Mouse (Mus musculus): Measurements from ENCODE around the gene Sdk1. TPM values are rescaled to one million over a fixed set of nuclear protein-coding genes. Genes with fewer than 3 reads are reported as not detected.

Gene Sdk1
- polyA plus RNA-seq, 1 experiment: not detected

- Histone ChIP-seq H3K36me3 (replicated peaks; ENCODE audit: low read length) (no peaks in the 10 kb centered on the region), H3K4me1 (no peaks in the 10 kb centered on the region), H3K4me3 (replicated peaks) (no peak overlapping the region), H3K27me3 (replicated peaks) (no peaks in the 10 kb centered on the region), H3K9me3 (peaks cover 42% of the 10 kb centered on the region)
- TF ChIP-seq GATA1 (IDR thresholded peaks at IDR 0.05; ENCODE audit: borderline replicate concordance, low read length) (no peak), FLI1 (IDR thresholded peaks at IDR 0.05; ENCODE audit: low read length) (no peak)
Observed at GRCm38 (mm10) chr5:141912881-141913280, 671.6 kb downstream of the Sdk1 start.

- Histone ChIP-seq H3K36me3 (replicated peaks; ENCODE audit: low read length) (no peaks in the 10 kb centered on the region), H3K4me3 (replicated peaks) (no peak overlapping the region), H3K27me3 (replicated peaks) (no peaks in the 10 kb centered on the region), H3K9me3 (peaks cover 35% of the 10 kb centered on the region), H3K4me1 (no peaks in the 10 kb centered on the region)
- TF ChIP-seq GATA1 (IDR thresholded peaks at IDR 0.05; ENCODE audit: borderline replicate concordance, low read length) (no peak), FLI1 (IDR thresholded peaks at IDR 0.05; ENCODE audit: low read length) (no peak)
Observed at GRCm38 (mm10) chr5:141916954-141917353, 675.7 kb downstream of the Sdk1 start.

- Histone ChIP-seq H3K36me3 (replicated peaks; ENCODE audit: low read length) (no peaks in the 10 kb centered on the region), H3K9me3 (peaks cover 73% of the 10 kb centered on the region), H3K4me1 (no peaks in the 10 kb centered on the region)
Observed at GRCm38 (mm10) chr5:141939000-141939399, 697.7 kb downstream of the Sdk1 start.

GRCm38 (mm10) chr5:141940636-141941035 lies 699.3 kb downstream of the Sdk1 start:
- H3K9me3 ChIP-seq: peaks cover 79% of the 10 kb centered on the region

More at GRCm38 (mm10) chr5:141939000-141939399, 697.7 kb downstream of the Sdk1 start:
- no peak overlapping the region for H3K4me3 ChIP-seq (replicated peaks)
- TF ChIP-seq GATA1 (IDR thresholded peaks at IDR 0.05; ENCODE audit: borderline replicate concordance, low read length): no peak
- TF ChIP-seq FLI1 (IDR thresholded peaks at IDR 0.05; ENCODE audit: low read length): no peak
- H3K27me3 ChIP-seq (replicated peaks): no peaks in the 10 kb centered on the region

DNA sequence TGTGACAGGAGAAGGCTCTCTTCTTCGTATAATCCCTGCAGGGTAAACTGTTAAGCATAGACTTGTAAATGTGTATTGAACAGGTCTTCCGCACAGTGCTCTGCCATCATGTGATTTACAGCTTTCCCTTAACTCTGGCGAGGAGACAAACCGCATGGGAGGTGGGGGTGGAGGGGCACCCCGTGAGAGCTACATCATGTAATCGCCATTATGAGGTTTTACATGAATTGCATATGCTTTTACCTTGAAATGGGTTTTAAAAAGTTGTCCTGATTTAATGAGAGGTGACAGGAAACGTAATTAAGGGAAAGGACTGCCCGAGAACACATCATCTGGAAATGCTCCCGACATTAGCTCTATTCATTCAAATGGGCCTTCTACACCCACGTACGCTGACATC lies 709.5 kb downstream of the Sdk1 start:
- no peaks in the 10 kb centered on the region for H3K36me3 ChIP-seq (replicated peaks; ENCODE audit: low read length)
- no peaks in the 10 kb centered on the region for H3K27me3 ChIP-seq (replicated peaks)
- no peak overlapping the region for H3K4me3 ChIP-seq (replicated peaks)
- H3K9me3 ChIP-seq: peaks cover 15% of the 10 kb centered on the region
- TF ChIP-seq FLI1 (IDR thresholded peaks at IDR 0.05; ENCODE audit: low read length) (no peak), GATA1 (IDR thresholded peaks at IDR 0.05; ENCODE audit: borderline replicate concordance, low read length) (no peak)
- no peaks in the 10 kb centered on the region for H3K4me1 ChIP-seq

More at GRCm38 (mm10) chr5:141940636-141941035, 699.3 kb downstream of the Sdk1 start:
- H3K4me3 ChIP-seq (replicated peaks): no peak overlapping the region
- no peaks in the 10 kb centered on the region for H3K27me3 ChIP-seq (replicated peaks)
- H3K4me1 ChIP-seq: no peaks in the 10 kb centered on the region
- TF ChIP-seq FLI1 (IDR thresholded peaks at IDR 0.05; ENCODE audit: low read length) (no peak), GATA1 (IDR thresholded peaks at IDR 0.05; ENCODE audit: borderline replicate concordance, low read length) (no peak)
- no peaks in the 10 kb centered on the region for H3K36me3 ChIP-seq (replicated peaks; ENCODE audit: low read length)

DNA sequence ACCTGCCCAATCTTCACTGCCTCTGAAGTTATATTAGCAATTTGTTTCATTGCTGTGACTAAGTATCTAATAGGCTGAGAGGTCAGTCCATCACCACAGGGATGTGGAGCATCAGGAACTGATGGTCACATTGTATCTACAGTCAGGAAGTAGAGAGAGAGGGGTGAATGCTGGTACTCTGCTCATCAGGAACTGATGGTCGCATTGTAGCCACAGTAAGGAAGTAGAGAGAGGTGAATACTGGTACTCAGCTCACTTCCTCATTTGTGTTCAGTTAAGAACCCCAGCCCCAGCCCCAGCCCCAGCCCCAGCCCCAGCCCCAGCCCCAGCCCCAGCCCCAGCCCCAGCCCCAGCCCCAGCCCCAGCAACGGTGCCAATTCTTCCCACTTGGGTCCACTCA lies 711.0 kb downstream of the Sdk1 start:
- TF ChIP-seq GATA1 (IDR thresholded peaks at IDR 0.05; ENCODE audit: borderline replicate concordance, low read length) (no peak), FLI1 (IDR thresholded peaks at IDR 0.05; ENCODE audit: low read length) (no peak)
- Histone ChIP-seq H3K36me3 (replicated peaks; ENCODE audit: low read length) (no peaks in the 10 kb centered on the region), H3K9me3 (peaks cover 16% of the 10 kb centered on the region), H3K4me3 (replicated peaks) (no peak overlapping the region), H3K27me3 (replicated peaks) (no peaks in the 10 kb centered on the region), H3K4me1 (no peaks in the 10 kb centered on the region)

DNA sequence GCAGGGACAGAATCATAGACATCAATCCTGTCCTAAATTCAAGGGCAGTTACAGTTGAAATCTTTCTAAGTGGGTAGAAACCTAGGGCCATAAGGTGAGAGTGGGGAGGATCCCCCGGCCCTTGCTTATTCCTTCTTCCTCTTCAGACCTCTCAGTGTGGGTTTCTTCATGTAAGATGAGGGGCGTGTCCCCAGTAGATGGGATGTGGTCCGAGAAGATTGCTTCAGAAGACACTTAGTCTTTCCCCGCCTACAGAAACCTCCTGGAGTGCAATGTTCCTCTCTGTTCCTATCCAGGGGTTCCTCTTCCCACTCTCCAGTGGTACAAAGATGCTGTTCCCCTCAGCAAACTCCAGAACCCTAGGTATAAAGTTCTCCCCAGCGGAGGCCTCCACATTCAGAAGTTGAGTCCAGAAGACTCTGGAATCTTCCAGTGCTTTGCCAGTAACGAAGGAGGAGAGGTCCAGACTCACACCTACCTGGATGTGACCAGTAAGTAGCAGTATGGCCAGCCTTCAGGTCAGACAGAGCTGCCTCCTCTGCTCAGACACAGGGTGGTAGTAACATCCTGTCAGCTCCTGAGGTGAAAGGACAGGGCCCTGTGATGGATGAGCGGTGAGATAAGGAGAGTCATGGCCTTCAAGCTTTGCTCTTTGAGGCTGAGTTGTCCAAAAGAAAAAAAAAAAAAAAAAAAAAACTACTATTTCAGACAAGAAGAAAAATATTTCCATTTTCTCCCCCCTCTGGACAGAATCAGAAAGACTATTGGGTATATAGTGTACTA lies 711.6 kb downstream of the Sdk1 start:
- TF ChIP-seq GATA1 (IDR thresholded peaks at IDR 0.05; ENCODE audit: borderline replicate concordance, low read length) (no peak), FLI1 (IDR thresholded peaks at IDR 0.05; ENCODE audit: low read length) (no peak)
- Histone ChIP-seq H3K9me3 (peaks cover 14% of the 10 kb centered on the region), H3K36me3 (replicated peaks; ENCODE audit: low read length) (no peaks in the 10 kb centered on the region), H3K4me3 (replicated peaks) (no peak overlapping the region), H3K4me1 (no peaks in the 10 kb centered on the region), H3K27me3 (replicated peaks) (no peaks in the 10 kb centered on the region)

DNA sequence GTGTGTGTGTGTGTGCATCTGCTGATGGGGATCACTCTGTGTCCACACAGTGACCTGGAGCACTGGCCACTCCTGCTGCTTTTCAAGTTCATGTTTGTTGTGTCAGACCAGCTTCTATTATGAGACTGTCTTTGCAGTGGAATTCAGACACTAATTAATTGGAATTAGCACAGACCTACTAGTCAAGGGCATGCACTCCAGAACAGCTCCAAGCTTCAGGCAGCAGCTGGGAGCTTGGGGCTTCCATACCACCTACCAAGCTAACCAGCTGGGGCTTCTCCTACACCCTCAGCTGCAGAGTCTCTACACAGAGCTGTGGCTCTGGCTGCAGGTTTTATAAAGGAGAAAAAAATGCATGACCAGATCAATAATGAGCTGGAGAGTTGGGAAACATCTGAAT lies 729.8 kb downstream of the Sdk1 start:
- Histone ChIP-seq H3K36me3 (replicated peaks; ENCODE audit: low read length) (no peaks in the 10 kb centered on the region), H3K4me3 (replicated peaks) (no peak overlapping the region), H3K4me1 (no peaks in the 10 kb centered on the region), H3K9me3 (peaks cover 59% of the 10 kb centered on the region), H3K27me3 (replicated peaks) (no peaks in the 10 kb centered on the region)
- TF ChIP-seq GATA1 (IDR thresholded peaks at IDR 0.05; ENCODE audit: borderline replicate concordance, low read length): no peak
- TF ChIP-seq FLI1 (IDR thresholded peaks at IDR 0.05; ENCODE audit: low read length): no peak

- Histone ChIP-seq H3K4me1 (no peaks in the 10 kb centered on the region), H3K9me3 (peaks cover 75% of the 10 kb centered on the region), H3K27me3 (replicated peaks) (no peaks in the 10 kb centered on the region), H3K36me3 (replicated peaks; ENCODE audit: low read length) (no peaks in the 10 kb centered on the region), H3K4me3 (replicated peaks) (no peak overlapping the region)
- TF ChIP-seq GATA1 (IDR thresholded peaks at IDR 0.05; ENCODE audit: borderline replicate concordance, low read length): no peak
- no peak for TF ChIP-seq FLI1 (IDR thresholded peaks at IDR 0.05; ENCODE audit: low read length)
Observed at GRCm38 (mm10) chr5:141979511-141979910, 738.2 kb downstream of the Sdk1 start.

- no peak for TF ChIP-seq GATA1 (IDR thresholded peaks at IDR 0.05; ENCODE audit: borderline replicate concordance, low read length)
- no peak for TF ChIP-seq FLI1 (IDR thresholded peaks at IDR 0.05; ENCODE audit: low read length)
- H3K36me3 ChIP-seq (replicated peaks; ENCODE audit: low read length): no peaks in the 10 kb centered on the region
- H3K4me1 ChIP-seq: no peaks in the 10 kb centered on the region
- no peaks in the 10 kb centered on the region for H3K27me3 ChIP-seq (replicated peaks)
- H3K4me3 ChIP-seq (replicated peaks): no peak overlapping the region
- H3K9me3 ChIP-seq: peaks cover 71% of the 10 kb centered on the region
Observed at GRCm38 (mm10) chr5:141980746-141981145, 739.5 kb downstream of the Sdk1 start.

Data from megakaryocyte, embryonic 14.5 days (primary cell).